Mouse (Mus musculus): ENCODE measurements around the gene Agrp. TPM values are rescaled to one million over a fixed set of nuclear protein-coding genes. Genes with fewer than 3 reads are reported as not detected.
A peak's percentile ranks its signal among the peaks of the same experiment; 100 is the strongest.

Agrp gene
- total RNA-seq, 4 experiments from 2014 or later = not detected

- no peak for DNase-seq (ENCODE audit: low spot score in 2 of 2)
These were observed 116.1 kb downstream of the Agrp start for GRCm38 (mm10) chr8:105521061-105521460.

- DNase-seq (ENCODE audit: low spot score in 2 of 2) = no peak
These were observed 116.7 kb downstream of the Agrp start for GRCm38 (mm10) chr8:105520521-105520920.

GRCm38 (mm10) chr8:105519591-105519990 lies 117.6 kb downstream of the Agrp start:
- no peak for DNase-seq (ENCODE audit: low spot score in 2 of 2)

- DNase-seq (ENCODE audit: low spot score in 2 of 2) = peak in 1 of 2 experiments; percentile 36
These were observed 118.5 kb downstream of the Agrp start, which contains the start of gene Hsd11b2 for GRCm38 (mm10) chr8:105518436-105519313. TSS of gene Hsd11b2 (plus strand) at chr8:105518755.

- DNase-seq (ENCODE audit: low spot score in 2 of 2) = no peak
These were observed 119.8 kb downstream of the Agrp start for GRCm38 (mm10) chr8:105517346-105517745.

Small RNA genes lying within 50 kb of the gene (microRNA-seq; reads per million reads assigned to microRNA genes)
- 0.66 to 3.2 reads per million in 2 experiments for gene Mir1966

Other genes starting within 250 kb of the Agrp start
- gene Kctd19, start 223.9 kb downstream of the Agrp start, total RNA-seq (2022) = not detected
- under 1 TPM; 0.40 to 0.82 (median 0.62) TPM for gene Lrrc36, start 223.8 kb downstream of the Agrp start, total RNA-seq (2022)
- 10 to 100 TPM; 59.3 to 66.5 (median 60.9) TPM for gene Tppp3, start 165.9 kb downstream of the Agrp start, total RNA-seq (2022)
- 10 to 100 TPM; 38.3 to 45.8 (median 42.9) TPM for gene Zdhhc1, start 140.5 kb downstream of the Agrp start, total RNA-seq (2022)
- not detected for gene Hsd11b2, start 118.6 kb downstream of the Agrp start, total RNA-seq (2022)
- 100 to 1,000 TPM; 297 to 314 (median 303) TPM for gene Atp6v0d1, start 71.3 kb downstream of the Agrp start, total RNA-seq (2022)
- gene Ripor1, start 32.1 kb downstream of the Agrp start, total RNA-seq (2022) = 10 to 100 TPM; 65.5 to 70.5 (median 67.3) TPM
- gene Ctcf, start 825 bp downstream of the Agrp start, total RNA-seq (2022) = 10 to 100 TPM; 65.3 to 80.8 (median 68.8) TPM
- 10 to 100 TPM; 57.2 to 62.8 (median 58.3) TPM for gene Carmil2, start 48.9 kb upstream of the Agrp start, total RNA-seq (2022)
- gene Acd, start 63.7 kb upstream of the Agrp start, total RNA-seq (2022) = 10 to 100 TPM; 49.0 to 53.8 (median 50.9) TPM
- 10 to 100 TPM; 34.7 to 42.3 (median 39.2) TPM for gene Pard6a, start 63.8 kb upstream of the Agrp start, total RNA-seq (2022)
- under 1 TPM in 2 of 4 experiments, not detected in 2; 0.44 to 0.46 TPM for gene 4933405L10Rik, start 70.3 kb upstream of the Agrp start, total RNA-seq (2022)
- 10 to 100 TPM in 1 of 4 experiments, 1 to 10 TPM in 3; 9.0 to 11.2 (median 9.3) TPM for gene Enkd1, start 70.8 kb upstream of the Agrp start, total RNA-seq (2022)
- gene Gfod2, start 121.3 kb upstream of the Agrp start, total RNA-seq (2022) = 10 to 100 TPM; 14.5 to 21.4 (median 18.3) TPM
- 10 to 100 TPM; 20.1 to 24.4 (median 22.4) TPM for gene Ranbp10, start 190.0 kb upstream of the Agrp start, total RNA-seq (2022)
- gene Tsnaxip1, start 190.3 kb upstream of the Agrp start, total RNA-seq (2022) = under 1 TPM in 1 of 4 experiments, not detected in 3; 0.16 TPM
- gene Cenpt, start 215.9 kb upstream of the Agrp start, total RNA-seq (2022) = 10 to 100 TPM; 14.4 to 17.8 (median 16.0) TPM
- 10 to 100 TPM; 36.8 to 41.5 (median 37.4) TPM for gene Thap11, start 217.7 kb upstream of the Agrp start, total RNA-seq (2022)
- 10 to 100 TPM; 19.8 to 39.6 (median 23.2) TPM for gene Nutf2, start 223.2 kb upstream of the Agrp start, total RNA-seq (2022)
- gene Edc4, start 243.5 kb upstream of the Agrp start, total RNA-seq (2022) = 10 to 100 TPM; 56.5 to 64.4 (median 62.9) TPM